Mouse (Mus musculus): ENCODE measurements at regions not wholly inside any gene's neighbourhood (a gene's known extent, or its start where the extent isn't known, plus 50 kb on each side); places are given as distances from the start of the nearest gene placed in this dataset.

GRCm38 (mm10) chr8:92194065-92194464, 163.4 kb upstream of the Irx5 start:
- H3K9me3 ChIP-seq = no peaks in the 10 kb centered on the region

GRCm38 (mm10) chr8:92190261-92191025, 167.0 kb upstream of the Irx5 start:
- Histone ChIP-seq H3K9ac (no peak overlapping the region), H3K4me1 (no peaks in the 10 kb centered on the region), H3K9me3 (no peaks in the 10 kb centered on the region), H3K36me3 (replicated peaks) (no peaks in the 10 kb centered on the region), H3K4me2 (no peak overlapping the region), H3K4me3 (no peak overlapping the region), H3K27ac (no peak overlapping the region), H3K27me3 (replicated peaks) (no peaks in the 10 kb centered on the region)
- WGBS = 92% methylated on average over 16 of the region's 16 CpGs
- no peak for ATAC-seq (replicated peaks)

More at GRCm38 (mm10) chr8:92194065-92194464, 163.4 kb upstream of the Irx5 start:
- no peaks in the 10 kb centered on the region for H3K27me3 ChIP-seq (replicated peaks)
- no peak overlapping the region for H3K4me2 ChIP-seq
- WGBS = 44% methylated on average over 14 of the region's 14 CpGs
- H3K27ac ChIP-seq = no peak overlapping the region
- ATAC-seq (replicated peaks) = no peak
- no peak overlapping the region for H3K4me3 ChIP-seq
- H3K9ac ChIP-seq = no peak overlapping the region
- H3K4me1 ChIP-seq = no peaks in the 10 kb centered on the region
- no peaks in the 10 kb centered on the region for H3K36me3 ChIP-seq (replicated peaks)

- 49% methylated on average over 1 of the region's 1 CpGs for WGBS
- Histone ChIP-seq H3K27ac (no peak overlapping the region), H3K27me3 (replicated peaks) (no peaks in the 10 kb centered on the region), H3K4me3 (no peak overlapping the region), H3K36me3 (replicated peaks) (no peaks in the 10 kb centered on the region), H3K4me1 (peaks cover under 1% of the 10 kb centered on the region; the same call in 1 of the 2 replicates), H3K9me3 (no peaks in the 10 kb centered on the region), H3K9ac (no peak overlapping the region), H3K4me2 (no peak overlapping the region)
- no peak for ATAC-seq (replicated peaks)
Measured at GRCm38 (mm10) chr8:92183331-92183730, 174.1 kb upstream of the Irx5 start.

GRCm38 (mm10) chr8:92180651-92181050, 176.8 kb upstream of the Irx5 start:
- Histone ChIP-seq H3K27ac (no peak overlapping the region), H3K9ac (no peak overlapping the region), H3K36me3 (replicated peaks) (no peaks in the 10 kb centered on the region), H3K27me3 (replicated peaks) (no peaks in the 10 kb centered on the region), H3K4me3 (no peak overlapping the region), H3K4me2 (no peak overlapping the region), H3K4me1 (peaks cover 4% of the 10 kb centered on the region; the same call in 1 of the 2 replicates), H3K9me3 (no peaks in the 10 kb centered on the region)
- no peak for ATAC-seq (replicated peaks)
- WGBS = 92% methylated on average over 4 of the region's 4 CpGs

- H3K36me3 ChIP-seq (replicated peaks) = no peaks in the 10 kb centered on the region
- H3K27ac ChIP-seq = no peak overlapping the region
- no peaks in the 10 kb centered on the region for H3K27me3 ChIP-seq (replicated peaks)
- no peak overlapping the region for H3K4me3 ChIP-seq
- peaks cover 4% of the 10 kb centered on the region; the same call in 1 of the 2 replicates for H3K4me1 ChIP-seq
- ATAC-seq (replicated peaks) = no peak
- H3K9me3 ChIP-seq = no peaks in the 10 kb centered on the region
- H3K4me2 ChIP-seq = no peak overlapping the region
- 37% methylated on average over 2 of the region's 2 CpGs for whole genome bisulfite sequencing
- H3K9ac ChIP-seq = no peak overlapping the region
Measured at GRCm38 (mm10) chr8:92179327-92179726, 178.1 kb upstream of the Irx5 start.

GRCm38 (mm10) chr8:92176101-92176500, 181.3 kb upstream of the Irx5 start:
- no peak overlapping the region for H3K4me3 ChIP-seq
- H3K36me3 ChIP-seq (replicated peaks) = no peaks in the 10 kb centered on the region
- ATAC-seq (replicated peaks) = no peak
- H3K9me3 ChIP-seq = no peaks in the 10 kb centered on the region
- no peak overlapping the region for H3K27ac ChIP-seq
- no peaks in the 10 kb centered on the region for H3K27me3 ChIP-seq (replicated peaks)
- no peak overlapping the region for H3K4me2 ChIP-seq
- 69% methylated on average over 5 of the region's 5 CpGs for WGBS
- H3K4me1 ChIP-seq = peaks cover 4% of the 10 kb centered on the region; the same call in 1 of the 2 replicates
- no peak overlapping the region for H3K9ac ChIP-seq

GRCm38 (mm10) chr8:92174106-92174505, 183.3 kb upstream of the Irx5 start:
- H3K27ac ChIP-seq = no peak overlapping the region
- H3K9ac ChIP-seq = no peak overlapping the region
- 86% methylated on average over 2 of the region's 2 CpGs for WGBS
- no peaks in the 10 kb centered on the region for H3K27me3 ChIP-seq (replicated peaks)
- no peak overlapping the region for H3K4me3 ChIP-seq
- H3K9me3 ChIP-seq = no peaks in the 10 kb centered on the region
- H3K4me1 ChIP-seq = peaks cover 4% of the 10 kb centered on the region; the same call in 1 of the 2 replicates
- no peaks in the 10 kb centered on the region for H3K36me3 ChIP-seq (replicated peaks)
- no peak overlapping the region for H3K4me2 ChIP-seq
- no peak for ATAC-seq (replicated peaks)

GRCm38 (mm10) chr8:92171578-92171977, 185.8 kb upstream of the Irx5 start:
- no peaks in the 10 kb centered on the region for H3K36me3 ChIP-seq (replicated peaks)
- no peak overlapping the region for H3K4me3 ChIP-seq
- H3K9ac ChIP-seq = no peak overlapping the region
- no peaks in the 10 kb centered on the region for H3K4me1 ChIP-seq
- H3K9me3 ChIP-seq = no peaks in the 10 kb centered on the region
- ATAC-seq (replicated peaks) = no peak
- H3K27me3 ChIP-seq (replicated peaks) = no peaks in the 10 kb centered on the region
- no peak overlapping the region for H3K4me2 ChIP-seq
- WGBS = 72% methylated on average over 2 of the region's 2 CpGs
- no peak overlapping the region for H3K27ac ChIP-seq

- H3K36me3 ChIP-seq (replicated peaks) = no peaks in the 10 kb centered on the region
- no peaks in the 10 kb centered on the region for H3K4me1 ChIP-seq
- H3K9me3 ChIP-seq = no peaks in the 10 kb centered on the region
- no peak overlapping the region for H3K9ac ChIP-seq
- no peak overlapping the region for H3K27ac ChIP-seq
- H3K4me2 ChIP-seq = no peak overlapping the region
- WGBS = 35% methylated on average over 4 of the region's 4 CpGs
- no peak overlapping the region for H3K4me3 ChIP-seq
- ATAC-seq (replicated peaks) = no peak
- H3K27me3 ChIP-seq (replicated peaks) = 0 out of 2 replicates have a peak, but pooled peaks cover 3% of the 10 kb centered on the region
Measured at GRCm38 (mm10) chr8:92167340-92167783, 190.1 kb upstream of the Irx5 start.

- Histone ChIP-seq H3K27me3 (replicated peaks) (0 out of 2 replicates have a peak, but pooled peaks cover 3% of the 10 kb centered on the region), H3K4me2 (no peak overlapping the region), H3K9ac (no peak overlapping the region), H3K36me3 (replicated peaks) (no peaks in the 10 kb centered on the region), H3K9me3 (no peaks in the 10 kb centered on the region), H3K4me3 (no peak overlapping the region), H3K4me1 (no peaks in the 10 kb centered on the region), H3K27ac (no peak overlapping the region)
- WGBS = 83% methylated on average over 6 of the region's 6 CpGs
- no peak for ATAC-seq (replicated peaks)
Measured at GRCm38 (mm10) chr8:92165306-92165705, 192.1 kb upstream of the Irx5 start.

GRCm38 (mm10) chr8:92164496-92164895, 192.9 kb upstream of the Irx5 start:
- ATAC-seq (replicated peaks) = no peak
- Histone ChIP-seq H3K9me3 (no peaks in the 10 kb centered on the region), H3K9ac (no peak overlapping the region), H3K4me3 (no peak overlapping the region), H3K4me2 (no peak overlapping the region), H3K36me3 (replicated peaks) (no peaks in the 10 kb centered on the region), H3K27me3 (replicated peaks) (0 out of 2 replicates have a peak, but pooled peaks cover 3% of the 10 kb centered on the region), H3K27ac (no peak overlapping the region), H3K4me1 (no peaks in the 10 kb centered on the region)
- WGBS = 86% methylated on average over 4 of the region's 4 CpGs

GRCm38 (mm10) chr8:92161002-92161401, 196.4 kb upstream of the Irx5 start:
- Histone ChIP-seq H3K27ac (no peak overlapping the region), H3K4me1 (peaks cover 3% of the 10 kb centered on the region; the same call in 1 of the 2 replicates), H3K9me3 (no peaks in the 10 kb centered on the region), H3K4me2 (no peak overlapping the region), H3K9ac (no peak overlapping the region), H3K27me3 (replicated peaks) (peaks cover 11% of the 10 kb centered on the region), H3K4me3 (no peak overlapping the region), H3K36me3 (replicated peaks) (no peaks in the 10 kb centered on the region)
- no peak for ATAC-seq (replicated peaks)
- 40% methylated on average over 2 of the region's 2 CpGs for WGBS

- no peak overlapping the region for H3K9ac ChIP-seq
- no peaks in the 10 kb centered on the region for H3K9me3 ChIP-seq
- H3K4me3 ChIP-seq = no peak overlapping the region
- H3K36me3 ChIP-seq (replicated peaks) = no peaks in the 10 kb centered on the region
- H3K4me2 ChIP-seq = no peak overlapping the region
- H3K27ac ChIP-seq = no peak overlapping the region
- 30% methylated on average over 10 of the region's 10 CpGs for WGBS
- no peak for ATAC-seq (replicated peaks)
- H3K4me1 ChIP-seq = peaks cover 3% of the 10 kb centered on the region; the same call in 1 of the 2 replicates
- peaks cover 12% of the 10 kb centered on the region for H3K27me3 ChIP-seq (replicated peaks)
Measured at GRCm38 (mm10) chr8:92158219-92158618, 199.2 kb upstream of the Irx5 start.

Measured in midbrain, embryonic 15.5 days (tissue).